Mouse (Mus musculus) cerebellum, adult (tissue): ENCODE results near the gene Myl4.

Source experiments
- ATAC-seq: cut with Nextera tagmentation; 2 replicates; pipeline ENCODE4 v1.9.2; 2017; ENCODE audit warnings: mild to moderate bottlenecking, moderate library complexity, mixed read lengths; ENCODE audit not compliant: insufficient number of reproducible peaks, low FRiP score, low TSS enrichment

Myl4 gene

GRCm38 (mm10) chr11:104627616-104628301 is 77.3 kb downstream of the Myl4 start:
- no peak for ATAC-seq

DNA sequence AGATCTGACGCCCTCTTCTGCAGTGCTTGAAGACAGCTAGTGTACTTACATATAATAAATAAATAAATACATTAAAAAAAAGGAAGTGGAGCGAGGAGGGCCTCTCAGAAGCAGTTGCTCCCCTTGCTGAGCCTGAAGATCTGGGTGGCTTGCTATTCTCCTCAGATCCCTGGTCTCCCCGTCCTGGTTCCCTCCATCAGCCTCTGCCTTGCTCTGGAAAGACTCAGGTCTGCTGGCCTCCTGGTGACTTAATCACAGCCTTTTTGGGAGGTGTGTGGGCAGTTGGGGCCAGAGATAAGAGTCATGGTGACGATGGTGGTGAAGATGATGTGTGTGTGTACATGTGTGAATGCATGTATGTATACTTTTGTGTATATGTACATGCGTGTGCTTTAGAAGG is 78.1 kb downstream of the Myl4 start:
- ATAC-seq: no peak

DNA sequence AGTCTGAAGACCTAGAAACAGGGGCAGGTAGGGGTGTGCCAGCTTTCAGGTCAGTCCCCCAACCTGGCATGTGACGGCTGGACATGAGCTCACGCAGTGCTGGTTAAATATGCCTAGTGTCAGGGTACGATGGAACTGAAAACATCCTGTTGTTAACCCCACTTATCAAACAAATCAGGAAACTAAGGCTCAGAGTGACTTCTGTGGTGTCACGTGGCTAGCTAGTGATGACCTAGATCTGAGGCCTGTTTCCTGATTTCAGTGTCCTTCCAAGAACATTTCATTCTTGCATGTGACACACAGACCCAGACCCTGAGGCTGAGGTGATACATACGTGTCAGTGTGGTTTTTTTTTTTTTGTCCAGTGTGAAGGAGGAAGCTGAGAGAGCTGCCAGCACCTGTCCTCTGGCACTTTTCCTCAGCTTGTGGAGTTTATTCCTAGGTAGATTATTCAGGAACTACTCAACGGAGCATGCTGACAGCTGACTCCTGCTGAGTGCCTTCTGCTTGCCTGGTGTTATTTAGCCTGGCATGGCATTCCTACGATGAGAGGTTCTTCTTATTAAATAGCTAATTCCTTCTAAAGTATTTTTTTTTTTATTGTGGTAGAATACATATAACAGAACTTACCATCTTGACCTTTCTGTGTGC is 79.8 kb downstream of the Myl4 start:
- peak; percentile 83 for ATAC-seq

DNA sequence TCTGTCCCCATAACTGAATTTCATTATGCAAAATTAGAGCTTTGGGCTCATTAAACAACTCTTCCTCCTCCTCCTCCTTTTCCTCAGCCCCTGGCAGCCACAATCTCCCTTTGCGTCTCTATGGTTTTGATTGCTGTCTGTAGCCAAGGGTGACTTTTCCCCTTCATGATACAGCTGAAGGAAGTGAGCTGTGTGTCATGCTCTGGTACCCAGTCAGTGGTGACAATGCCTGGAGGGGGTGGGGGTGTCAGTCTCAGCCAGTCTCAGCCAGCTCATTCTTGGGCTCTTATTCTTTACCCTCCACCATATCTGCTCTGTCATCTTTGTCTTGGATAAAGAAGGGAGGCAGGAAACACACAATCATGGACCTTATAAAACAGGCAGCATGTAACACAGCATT is 80.8 kb downstream of the Myl4 start:
- no peak for ATAC-seq

- no peak for ATAC-seq
Measured at GRCm38 (mm10) chr11:104637010-104637409, 86.5 kb downstream of the Myl4 start.

DNA sequence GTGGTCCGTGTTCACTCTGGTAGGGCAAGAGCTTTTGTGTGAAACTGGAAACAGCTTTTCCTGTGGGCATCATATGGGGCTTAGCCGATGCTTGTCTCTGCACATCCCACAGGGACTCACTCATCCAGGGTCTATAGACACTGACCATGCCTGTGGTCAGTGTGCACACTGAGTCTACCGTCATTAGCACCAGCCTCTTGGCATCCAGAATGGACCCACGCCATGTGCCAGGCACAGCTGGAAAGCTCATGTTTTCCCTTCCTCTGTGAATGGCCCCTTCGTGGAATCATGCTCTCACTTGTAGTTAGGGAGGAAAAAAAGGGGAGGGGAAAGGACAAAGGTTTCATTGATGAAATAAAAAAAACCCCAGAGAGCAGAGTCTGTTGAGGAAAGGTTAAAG is 87.5 kb downstream of the Myl4 start:
- no peak for ATAC-seq

GRCm38 (mm10) chr11:104638906-104639305 is 88.4 kb downstream of the Myl4 start:
- no peak for ATAC-seq

- ATAC-seq: no peak
Measured at GRCm38 (mm10) chr11:104639634-104640033, 89.2 kb downstream of the Myl4 start.

DNA sequence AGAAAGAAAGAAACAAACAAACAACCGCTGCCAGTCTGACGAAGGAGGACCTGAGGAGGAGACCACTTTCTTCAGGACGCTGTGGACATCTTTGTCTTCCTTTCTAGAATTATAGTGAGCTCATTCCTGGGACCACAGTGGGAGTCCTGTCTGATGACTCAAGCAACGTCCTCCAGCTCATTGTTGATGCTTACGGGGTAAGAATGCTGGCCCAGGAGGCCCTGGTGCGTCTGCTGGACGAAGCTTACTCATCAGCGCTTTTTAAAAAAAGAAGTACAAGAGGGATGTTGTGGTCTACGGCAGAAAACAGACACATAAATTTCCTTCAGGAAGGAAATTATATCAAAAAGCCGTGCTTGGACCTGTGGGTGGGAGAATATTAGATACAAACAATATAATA is 90.4 kb downstream of the Myl4 start:
- no peak for ATAC-seq

DNA sequence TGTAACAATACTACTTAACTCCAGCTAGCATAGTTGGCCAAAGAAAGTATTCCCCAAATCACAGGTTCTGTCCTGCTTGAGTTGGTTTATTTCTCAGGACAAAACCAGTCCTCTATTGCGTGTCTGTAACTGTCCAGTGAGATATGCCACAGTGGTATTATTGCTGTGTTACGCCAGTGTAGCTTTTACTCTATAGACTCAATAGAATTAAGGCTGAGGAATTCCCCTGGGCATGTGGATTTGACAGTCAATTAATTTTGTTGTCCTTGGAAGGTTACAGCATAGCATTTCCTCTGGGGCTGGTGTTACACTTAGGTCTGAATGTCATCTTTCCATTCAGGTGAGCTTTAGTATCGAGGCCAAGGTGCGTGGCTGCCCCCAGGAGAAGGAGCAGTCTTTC is 92.8 kb downstream of the Myl4 start:
- ATAC-seq: no peak
